Mouse (Mus musculus) urinary bladder, adult 2 months (tissue): ENCODE results near the gene Cxcr1. TPM values are rescaled to one million over a fixed set of nuclear protein-coding genes. Genes with fewer than 3 reads are reported as not detected.
A peak's percentile ranks its signal among the peaks of the same experiment; 100 is the strongest.

Experiments used
- DNase-seq: peaks from one replicate; pipeline ENCODE4 v3.0.0; 2022; ENCODE audit warnings: low spot score
- polyA plus RNA-seq: library from polyadenylated mRNA; depleted of rRNA; stranded (reverse); fragments of >200 nt; gene quantifications from 2 replicates; pipeline ENCODE4 v1.2.3, GENCODE M21; 2012; rRNA removed

Gene Cxcr1
- polyA plus RNA-seq, result not detected in 2 replicates

DNA sequence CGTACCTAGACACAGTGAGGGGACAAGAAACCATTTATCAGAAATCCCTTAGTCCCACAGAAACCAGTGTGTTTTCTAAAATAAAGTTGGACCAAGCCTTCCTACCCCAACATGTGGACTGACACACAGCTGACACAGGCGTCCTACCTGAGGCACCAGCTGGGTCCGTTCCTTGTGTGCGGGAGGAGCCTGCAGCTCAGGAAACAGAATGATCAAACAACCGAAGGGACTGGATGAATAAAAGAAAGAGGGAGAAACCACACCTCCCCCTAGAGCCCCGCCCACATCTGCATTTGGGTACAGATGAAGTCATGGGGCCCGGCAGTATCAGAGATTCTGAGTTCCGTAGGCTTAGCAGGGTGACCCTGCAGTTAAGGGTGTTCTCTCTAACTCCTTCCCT is at the start of gene Cxcr1:
TSS of gene Cxcr1 (minus strand) at position 187 of the 400 bp plus-strand sequence.
- DNase-seq, result no peak

DNA sequence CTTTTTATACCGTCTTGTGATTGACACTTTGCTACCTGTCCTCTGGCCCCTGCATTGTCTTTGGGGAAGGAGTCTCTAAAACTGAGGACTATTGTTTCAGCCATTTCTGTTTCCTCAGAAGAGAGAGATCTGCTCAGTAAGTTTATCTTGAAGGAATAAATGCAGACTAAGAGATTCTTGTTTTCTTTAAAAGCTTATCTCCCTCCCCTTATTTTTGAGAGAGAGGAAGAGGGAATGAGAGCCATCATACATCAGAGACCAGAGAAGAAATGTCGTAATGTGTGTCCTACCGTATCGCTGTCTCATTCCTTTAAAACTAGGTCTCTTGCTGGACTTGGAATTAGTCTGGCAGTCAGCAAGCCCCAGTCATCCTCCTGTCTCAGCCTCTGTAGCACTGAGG is 46.4 kb upstream of the Cxcr1 start:
- no peak for DNase-seq

DNA sequence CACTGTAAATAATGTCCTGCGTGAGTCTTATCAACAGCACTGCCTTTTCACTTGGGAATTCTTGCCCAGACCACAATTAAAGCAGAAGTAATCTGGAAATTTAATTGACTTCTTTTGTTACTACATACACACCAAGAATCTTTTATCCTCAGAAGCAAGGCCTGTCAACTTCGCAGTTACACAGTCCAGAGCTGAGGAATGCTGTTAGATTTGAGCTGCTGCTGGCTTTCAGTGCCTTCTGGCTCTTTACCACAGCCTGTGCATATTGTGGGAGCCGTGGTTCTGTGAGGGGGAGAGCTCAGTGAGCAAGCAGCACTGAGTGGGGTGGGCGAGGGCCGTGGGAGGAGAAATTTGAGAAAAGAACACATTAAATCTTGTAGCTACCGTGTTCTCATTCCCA is 45.9 kb upstream of the Cxcr1 start:
- no peak for DNase-seq

DNA sequence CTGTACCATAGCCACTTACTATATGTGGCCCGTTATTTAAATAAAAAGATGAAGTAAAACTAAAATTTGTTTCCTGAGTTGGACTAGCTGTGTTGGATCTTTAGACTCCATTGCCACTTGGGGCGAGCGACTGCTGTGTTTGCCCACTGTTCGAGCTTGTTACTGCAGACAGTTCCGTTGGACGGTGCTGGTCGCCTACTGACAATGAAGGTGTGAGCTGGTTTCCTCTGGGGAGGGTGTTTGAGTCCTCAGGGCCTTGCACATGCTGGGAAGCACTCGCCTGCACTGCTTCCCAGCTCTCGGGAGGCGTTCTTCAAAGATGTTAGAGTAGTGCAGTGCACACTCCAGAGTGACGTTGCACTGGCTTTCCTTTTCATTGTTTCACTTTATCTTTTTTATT is 45.2 kb upstream of the Cxcr1 start:
- no peak for DNase-seq

DNA sequence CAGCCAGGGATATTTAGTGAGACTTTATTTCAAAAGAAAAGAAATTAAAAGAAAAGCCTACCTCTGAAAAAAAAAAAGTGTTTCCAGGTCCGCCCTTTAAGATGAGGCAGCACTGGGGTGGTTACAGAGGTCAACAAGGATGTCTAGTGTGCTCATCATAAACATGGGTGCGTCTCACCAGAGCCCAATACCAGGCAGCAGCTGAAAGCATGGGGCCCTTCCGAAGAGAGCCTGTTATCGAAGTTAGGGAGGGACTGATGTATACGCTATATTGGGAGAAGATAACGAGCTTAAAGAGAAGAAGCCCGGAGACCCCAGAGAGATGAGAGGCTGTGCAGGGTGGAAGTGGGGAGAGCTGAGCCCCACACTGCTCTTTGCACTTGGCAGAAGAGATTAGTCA is 44.7 kb upstream of the Cxcr1 start:
- DNase-seq, result no peak

DNA sequence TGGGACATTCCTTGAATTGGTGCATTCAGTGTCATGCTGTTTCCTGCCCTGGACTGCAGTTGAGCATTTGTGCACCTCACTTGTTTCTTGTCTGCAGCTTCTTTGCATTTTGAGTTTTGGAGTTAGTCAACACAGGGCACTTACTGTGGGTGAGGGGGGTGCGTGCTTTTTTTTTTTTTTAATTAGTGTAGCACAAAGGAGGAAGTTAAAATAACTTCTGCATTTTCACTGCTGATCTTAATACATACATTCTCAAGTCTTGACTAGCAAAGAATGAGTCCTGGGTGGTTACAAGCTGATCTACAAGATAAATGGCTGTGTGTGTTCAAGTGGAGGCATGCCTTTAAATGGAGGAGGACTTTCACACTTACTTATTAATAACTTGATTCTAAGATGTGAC is 43.7 kb upstream of the Cxcr1 start:
- no peak for DNase-seq

DNA sequence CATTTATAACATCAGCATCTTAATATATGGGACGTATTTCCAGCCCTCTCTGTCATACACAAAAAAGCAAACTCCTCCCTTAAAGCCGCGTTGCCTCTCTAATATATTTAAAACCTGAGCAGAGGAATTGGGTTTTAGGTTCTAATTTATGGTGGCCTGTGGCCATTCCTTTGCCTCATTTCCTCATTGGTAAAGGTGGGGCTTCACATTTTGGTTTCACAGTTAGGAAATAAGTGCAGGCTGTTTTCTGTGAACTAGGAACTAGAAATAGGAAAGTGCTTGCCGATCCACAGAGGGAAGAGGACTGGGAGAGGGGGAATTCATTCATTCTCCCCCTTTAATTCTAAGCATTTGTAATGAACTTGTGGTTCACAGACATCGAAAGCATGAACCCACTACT is 43.2 kb upstream of the Cxcr1 start:
- DNase-seq, result no peak

DNA sequence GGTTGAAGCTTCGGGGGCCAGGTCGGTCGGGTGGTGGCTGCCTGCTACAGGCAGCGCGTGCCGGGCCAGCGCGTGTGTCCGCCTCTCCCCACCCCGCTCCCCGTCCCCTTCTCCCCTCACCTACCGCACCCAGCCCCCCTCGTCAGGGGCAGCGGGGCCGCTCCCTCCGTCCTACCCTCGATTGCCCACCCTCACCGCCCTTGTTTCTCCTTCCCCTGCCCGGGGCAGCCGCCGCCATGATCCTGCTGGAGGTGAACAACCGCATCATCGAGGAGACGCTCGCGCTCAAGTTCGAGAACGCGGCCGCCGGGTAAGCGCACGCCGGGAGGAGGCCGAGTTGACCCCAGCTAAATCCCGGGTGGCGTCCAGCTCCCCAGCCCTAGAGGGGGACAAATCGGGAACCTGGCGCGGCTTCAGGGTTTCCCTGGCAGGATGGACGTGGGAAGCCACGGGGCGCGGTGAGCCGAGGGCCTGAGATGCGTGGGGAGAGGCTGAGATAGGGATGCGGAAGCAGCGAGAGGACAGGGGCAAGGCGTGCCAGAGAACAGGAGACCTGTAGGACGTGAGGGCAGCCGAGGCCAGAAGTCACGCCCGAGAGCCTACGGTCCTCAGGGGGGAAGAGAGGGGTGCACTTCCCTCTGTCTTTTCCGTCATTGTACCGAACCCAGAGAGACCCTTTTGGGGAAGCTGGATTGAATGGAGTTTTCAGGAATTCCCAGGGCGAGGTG is 42.3 kb upstream of the Cxcr1 start:
- DNase-seq, result no peak

DNA sequence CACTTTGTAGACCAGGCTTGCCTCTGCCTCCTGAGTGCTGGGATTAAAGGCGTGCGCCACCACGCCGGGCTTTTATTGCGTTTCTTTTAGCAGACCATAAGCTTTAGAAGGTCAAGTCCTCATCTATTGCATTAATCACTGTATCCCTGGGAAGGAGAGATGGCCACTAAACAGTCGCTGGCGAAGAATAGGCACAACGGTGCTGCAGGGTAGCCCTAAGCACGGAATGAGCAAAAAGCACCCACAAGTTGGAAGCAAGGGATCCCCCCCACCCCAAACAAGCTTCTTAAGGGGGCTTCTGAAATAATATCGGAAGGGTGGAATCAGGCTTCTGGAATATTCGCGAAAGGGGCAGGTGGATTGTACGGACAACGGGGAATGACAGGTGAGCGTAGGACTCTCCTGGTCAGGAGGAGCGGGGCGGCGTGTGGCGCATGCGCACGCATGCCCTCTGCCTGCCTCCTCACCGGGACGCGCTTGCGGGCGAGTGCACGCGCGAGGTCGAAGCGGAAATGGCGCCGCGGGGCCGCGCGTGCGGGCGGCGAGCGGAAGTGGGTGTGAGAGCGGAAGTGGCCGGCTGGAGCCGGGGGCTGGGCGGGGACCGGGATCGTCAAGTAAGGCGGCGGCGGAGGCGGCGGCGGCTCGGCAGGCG is 41.6 kb upstream of the Cxcr1 start, which contains the start of gene Arpc2:
TSS of gene Arpc2 (plus strand) at position 147 of the 652 bp plus-strand sequence.
- peak; percentile 98 for DNase-seq

DNA sequence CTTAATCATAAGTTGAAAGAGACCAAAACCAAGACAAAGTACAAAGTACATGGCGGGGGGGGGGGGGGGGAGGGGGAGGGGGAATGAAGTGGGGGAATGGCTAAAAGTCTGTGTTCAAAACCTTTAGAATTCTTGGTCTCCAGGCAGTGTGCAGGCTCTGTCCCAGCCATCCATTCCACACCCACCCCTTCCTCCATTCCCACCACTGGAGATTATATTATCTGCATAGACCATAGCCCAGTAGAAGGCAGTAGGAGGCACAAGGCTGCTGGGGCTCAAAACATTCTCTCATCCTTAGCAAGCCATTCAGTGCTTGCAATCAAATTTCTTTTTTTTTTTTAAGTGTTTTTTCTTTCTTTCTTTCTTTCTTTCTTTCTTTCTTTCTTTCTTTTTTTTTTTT is 36.6 kb upstream of the Cxcr1 start:
- DNase-seq, result no peak

DNA sequence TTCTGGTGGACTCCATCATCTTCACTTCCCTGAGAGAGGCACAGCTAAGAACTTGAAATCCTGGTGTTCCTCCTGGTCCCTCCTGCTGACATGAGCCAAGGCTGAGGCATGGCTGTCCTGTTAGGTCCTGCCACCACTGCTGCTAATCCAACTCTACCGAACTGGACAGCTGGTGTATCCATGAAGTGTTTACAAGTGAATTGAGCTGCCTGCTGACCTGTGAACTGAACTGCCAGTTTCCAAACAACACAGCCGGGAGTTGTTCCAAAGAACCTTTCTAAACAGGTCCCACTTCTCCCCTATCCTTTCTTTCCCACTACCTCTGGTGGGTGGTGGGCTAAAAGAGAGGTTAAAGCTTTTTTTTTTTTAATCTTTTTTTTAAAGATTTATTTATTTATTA is 35.5 kb upstream of the Cxcr1 start:
- DNase-seq, result no peak

DNA sequence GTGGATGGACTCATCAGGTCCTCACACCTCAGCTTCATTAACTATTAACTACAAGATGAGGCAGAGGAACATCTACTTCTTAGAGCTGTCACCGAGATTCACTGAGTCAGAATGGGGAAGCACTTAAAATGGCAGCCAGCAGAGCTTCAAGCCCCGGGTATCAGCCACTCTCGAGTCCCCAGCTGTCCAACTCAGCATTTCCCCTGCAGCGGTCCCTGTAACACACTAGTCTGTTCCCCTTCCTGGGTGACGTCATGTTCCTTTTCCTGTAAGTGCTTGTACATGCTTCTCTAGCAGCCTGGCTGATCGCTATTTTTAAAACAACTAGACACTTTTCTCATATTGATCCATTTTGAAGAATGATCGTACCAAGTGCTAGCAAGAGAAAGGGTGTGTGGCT is 32.9 kb upstream of the Cxcr1 start:
- DNase-seq, result no peak

DNA sequence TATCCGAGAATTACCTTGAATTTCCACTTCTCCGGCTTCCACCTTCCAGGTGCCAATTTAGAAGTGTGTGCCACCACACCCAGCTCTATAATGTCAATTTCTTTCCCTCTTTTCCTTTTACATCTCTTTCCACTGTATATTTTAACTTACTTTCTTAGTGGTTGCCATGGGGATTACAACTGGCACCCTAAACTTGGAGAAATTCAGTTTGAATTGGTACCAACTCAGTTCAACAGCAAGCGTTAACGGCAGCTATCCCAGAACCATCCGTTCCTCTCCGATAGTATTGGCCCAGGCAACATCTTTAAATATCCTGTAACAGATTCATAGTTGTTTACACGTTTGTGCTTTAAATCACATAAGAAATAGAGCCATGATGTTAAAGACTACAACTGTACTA is 25.5 kb upstream of the Cxcr1 start:
- DNase-seq, result no peak

DNA sequence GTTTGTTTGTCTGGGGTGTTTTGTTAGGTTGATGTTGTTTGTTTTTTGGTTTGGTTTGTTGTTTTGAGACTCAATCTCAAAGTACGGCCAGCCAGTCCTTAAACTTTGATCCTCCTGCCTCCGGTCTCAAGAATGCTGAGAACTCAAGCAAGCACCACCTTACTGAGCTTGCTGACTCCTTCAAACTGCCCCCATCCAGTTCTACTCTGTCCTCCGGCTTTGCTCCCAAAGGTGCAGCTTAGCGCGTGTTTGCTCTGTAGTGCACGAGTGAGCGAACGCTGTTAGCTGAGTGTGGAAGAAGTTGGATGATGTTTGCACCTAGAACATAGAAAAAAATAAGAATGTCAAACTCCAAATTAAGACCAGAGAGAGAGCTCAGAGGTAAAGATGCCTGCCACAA is 14.5 kb upstream of the Cxcr1 start:
- no peak for DNase-seq

DNA sequence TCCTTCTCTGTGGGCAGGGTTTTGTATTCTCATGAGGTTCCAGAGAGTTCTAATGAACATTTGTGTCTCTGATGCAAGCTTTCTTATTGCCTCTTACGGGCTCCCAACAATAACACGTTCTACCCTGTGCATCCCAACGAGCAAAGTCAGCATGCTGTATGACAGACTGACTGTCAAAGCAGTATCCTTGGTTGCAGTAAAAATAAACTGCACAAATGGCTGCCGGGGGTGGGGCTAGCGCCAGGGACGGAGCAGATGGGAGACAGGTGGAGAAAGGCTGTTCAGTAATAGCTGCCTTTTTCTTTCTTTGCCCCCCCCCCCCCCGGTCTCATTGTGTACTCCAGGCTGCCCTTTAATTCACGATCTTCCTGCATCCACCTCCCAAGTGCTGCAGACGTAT is 13.5 kb upstream of the Cxcr1 start:
- no peak for DNase-seq

DNA sequence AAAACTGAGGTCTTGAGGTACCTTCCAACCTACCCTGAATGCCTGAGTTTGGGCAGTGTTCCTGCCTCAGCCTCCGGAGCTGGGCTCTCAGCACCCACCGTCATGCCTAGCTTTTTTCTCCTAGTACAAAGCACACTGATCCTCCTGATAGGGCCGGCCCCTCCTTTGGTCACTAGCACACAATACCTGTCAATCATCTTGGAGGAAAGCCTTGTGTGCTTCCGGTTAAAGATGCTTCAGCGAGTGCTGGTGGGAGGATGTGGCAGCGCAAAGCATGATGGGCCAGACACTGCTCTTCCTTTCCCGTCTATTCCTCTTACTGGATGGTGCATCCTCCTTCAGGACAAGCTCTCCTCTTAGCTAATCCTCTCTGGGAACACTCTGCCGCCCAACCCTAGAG is 12.2 kb upstream of the Cxcr1 start:
- no peak for DNase-seq

DNA sequence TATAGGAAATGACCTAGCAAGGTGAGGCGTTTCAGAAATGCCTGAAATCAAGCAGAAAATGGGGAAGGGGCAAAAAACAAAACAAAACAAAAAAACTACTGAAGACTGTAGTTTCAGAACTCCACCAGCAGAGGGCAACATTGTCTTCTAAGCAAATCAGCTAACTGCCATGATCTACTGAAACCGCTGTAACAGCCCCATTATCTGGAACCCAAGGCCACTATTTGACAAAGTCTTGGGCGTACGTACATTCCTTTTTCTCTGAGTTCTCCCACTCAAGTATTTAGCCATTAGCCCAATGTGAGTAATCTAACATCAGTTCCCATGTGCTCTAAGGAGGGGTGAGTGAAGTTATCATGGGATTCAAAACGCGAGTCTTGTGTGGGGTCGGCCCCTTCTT is 11.4 kb upstream of the Cxcr1 start:
- DNase-seq, result no peak

DNA sequence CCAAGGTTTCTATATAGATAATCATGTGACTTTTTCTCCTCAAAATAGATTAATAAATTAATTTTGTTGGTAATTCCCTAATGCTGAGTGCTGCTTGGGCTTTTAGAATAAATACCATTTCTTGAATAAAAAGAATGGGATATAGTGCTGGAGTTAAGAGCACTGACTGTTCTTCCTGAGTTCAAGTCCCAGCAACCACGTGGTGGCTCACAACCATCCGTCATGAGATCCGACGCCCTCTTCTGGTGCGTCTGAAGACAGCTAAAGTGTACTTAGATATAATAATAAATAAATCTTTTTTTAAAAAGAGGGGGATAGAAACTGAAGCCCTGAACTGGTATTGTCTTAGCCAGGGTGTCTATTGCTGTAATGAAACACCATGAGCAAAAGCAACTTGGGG is 9.0 kb upstream of the Cxcr1 start:
- DNase-seq, result no peak

DNA sequence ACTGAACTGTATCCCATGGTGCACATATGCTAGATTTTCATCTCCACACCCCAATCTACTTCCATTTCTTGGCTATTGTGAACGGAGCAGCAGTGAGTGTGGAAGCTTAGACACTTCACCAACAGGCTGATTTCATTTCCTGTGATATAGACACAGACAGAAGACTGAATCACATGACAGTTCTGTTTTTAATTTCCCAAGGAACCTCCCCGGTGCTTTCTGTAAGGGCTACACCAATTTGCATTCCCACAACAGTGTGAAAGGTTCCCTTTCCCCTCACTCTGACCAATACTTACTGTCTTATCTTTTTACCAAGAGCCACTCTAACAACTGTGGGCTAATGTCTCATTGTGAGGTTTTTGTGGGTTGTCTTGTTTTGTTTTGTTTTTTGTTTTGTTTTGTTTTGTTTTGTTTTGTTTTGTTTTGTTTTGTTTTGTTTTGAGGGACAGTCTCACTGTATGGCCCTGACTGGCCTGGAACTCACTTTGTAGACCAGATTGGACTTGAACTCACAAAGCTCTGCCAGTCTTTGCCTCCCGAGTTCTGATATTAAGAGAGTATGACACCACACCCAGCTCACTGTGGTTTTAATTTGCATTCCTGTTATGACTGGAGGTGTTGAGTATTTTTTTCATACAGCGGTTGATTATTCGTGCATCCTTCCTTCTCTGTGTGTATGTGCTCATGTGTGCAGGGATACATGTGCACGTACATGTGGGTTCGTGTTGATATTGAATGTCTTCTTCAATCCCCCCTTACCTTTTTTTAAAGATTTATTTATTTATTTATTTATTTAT is 6.8 kb upstream of the Cxcr1 start:
- DNase-seq, result no peak

DNA sequence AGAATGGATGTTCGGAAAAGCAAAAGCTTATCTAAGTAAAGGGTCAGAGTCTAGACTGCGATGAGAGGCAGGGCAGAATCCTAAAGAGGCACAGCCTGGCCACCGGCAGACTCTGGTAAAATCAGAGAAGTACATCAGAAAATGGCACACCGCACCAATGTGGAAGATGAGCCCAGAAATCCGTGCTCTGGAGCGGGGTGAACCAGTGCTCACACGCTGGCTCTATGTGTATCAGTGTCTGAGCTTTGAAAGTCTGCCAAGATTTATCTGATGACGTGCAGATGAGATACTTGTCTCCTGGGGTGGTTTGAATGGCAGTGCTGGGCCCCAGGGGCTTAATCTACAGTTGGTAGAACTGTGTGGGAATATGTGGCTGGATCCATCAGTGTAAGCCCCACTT is 4.6 kb upstream of the Cxcr1 start:
- DNase-seq, result no peak

DNA sequence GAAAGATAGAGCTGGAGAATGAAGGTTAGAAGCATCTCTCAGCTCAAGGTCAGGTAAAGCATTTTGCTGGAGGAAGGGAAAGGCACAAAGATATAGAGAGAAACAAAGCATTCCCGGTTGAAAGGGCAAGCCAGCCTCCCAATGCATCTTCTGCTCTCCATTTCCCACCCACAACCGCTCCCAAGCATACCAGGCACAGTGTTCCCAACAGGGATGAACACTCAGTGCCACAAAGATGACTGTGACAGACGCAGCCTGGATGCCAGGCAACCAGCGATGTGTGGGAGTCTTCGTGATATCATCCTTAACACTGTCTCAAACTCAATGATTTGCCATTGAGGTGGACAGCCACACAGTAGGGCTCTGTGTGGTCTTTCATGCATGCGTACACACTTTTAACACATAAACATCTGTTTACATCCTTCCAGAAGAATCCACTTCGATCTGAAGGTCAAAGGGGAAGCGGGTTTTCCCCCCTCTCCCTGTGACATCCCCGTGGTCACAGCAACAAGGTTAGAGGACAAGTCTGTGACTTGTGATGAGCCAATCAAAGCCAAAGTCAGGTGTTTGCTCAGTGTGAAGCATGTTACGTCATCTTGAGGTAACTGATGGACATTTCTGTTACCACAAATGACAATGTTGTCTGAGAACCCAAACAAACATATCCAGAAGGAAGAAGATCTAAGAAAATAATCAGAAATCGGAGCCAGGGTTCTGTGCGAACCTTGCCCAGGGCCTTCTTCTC is 3.5 kb upstream of the Cxcr1 start:
- DNase-seq, result no peak
